Mouse (Mus musculus): ENCODE measurements around the gene Wnt6. TPM values are rescaled to one million over a fixed set of nuclear protein-coding genes. Genes with fewer than 3 reads are reported as not detected.

Wnt6 gene
- polyA plus RNA-seq, 1 experiment from 2014 or later = 0.50 TPM

DNA sequence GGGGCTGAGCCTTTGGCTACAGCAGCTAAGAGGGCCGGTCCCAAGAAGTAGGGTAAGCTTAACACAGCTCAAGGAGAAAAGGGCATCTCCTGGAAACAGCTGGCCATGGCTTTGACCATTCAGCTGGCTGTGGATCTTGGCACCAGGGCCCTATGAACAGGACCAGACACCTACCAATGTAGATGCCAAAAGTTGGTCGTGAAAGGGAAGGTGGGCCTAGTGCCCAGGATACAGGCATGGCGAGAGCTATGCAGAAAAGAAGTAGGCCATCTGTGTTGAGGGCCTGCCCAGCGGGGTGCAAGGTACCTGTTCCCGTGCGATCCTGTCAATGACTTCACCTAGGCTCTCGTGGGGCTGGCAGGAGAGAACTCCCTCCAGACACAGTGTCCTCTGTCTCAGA, 30.8 kb upstream of the Wnt6 start:
- ATAC-seq (no peak), DNase-seq (ENCODE audit: low spot score) (no peak)
- no peak overlapping the region for H3K4me2 ChIP-seq (replicated peaks; ENCODE audit: low read depth, low read length)
- TF ChIP-seq EP300 (IDR thresholded peaks at IDR 0.05) (no peak), CTCF (IDR thresholded peaks at IDR 0.05) (no peak)
- no peak overlapping the region for H3K9ac ChIP-seq (replicated peaks; ENCODE audit: low read depth)
- no peak overlapping the region for H3K4me3 ChIP-seq (ENCODE audit: low read depth, low read length)
- H3K36me3 ChIP-seq (ENCODE audit: insufficient read depth, low read length) = no peaks in the 10 kb centered on the region
- H3K9me3 ChIP-seq (ENCODE audit: low read length) = no peaks in the 10 kb centered on the region
- no peaks in the 10 kb centered on the region for H3K4me1 ChIP-seq (ENCODE audit: insufficient read depth, low read depth, low read length)
- WGBS = 69% methylated on average over 7 of the region's 7 CpGs
- no peak overlapping the region for H3K27ac ChIP-seq (ENCODE audit: low read length)
- H3K27me3 ChIP-seq (replicated peaks; ENCODE audit: insufficient read depth, low read length) = no peaks in the 10 kb centered on the region

- TF ChIP-seq EP300 (IDR thresholded peaks at IDR 0.05) (no peak), CTCF (IDR thresholded peaks at IDR 0.05) (no peak)
- H3K36me3 ChIP-seq (ENCODE audit: insufficient read depth, low read length) = no peaks in the 10 kb centered on the region
- no peaks in the 10 kb centered on the region for H3K9me3 ChIP-seq (ENCODE audit: low read length)
- no peaks in the 10 kb centered on the region for H3K27me3 ChIP-seq (replicated peaks; ENCODE audit: insufficient read depth, low read length)
- H3K4me1 ChIP-seq (ENCODE audit: insufficient read depth, low read depth, low read length) = no peaks in the 10 kb centered on the region
- H3K4me2 ChIP-seq (replicated peaks; ENCODE audit: low read depth, low read length) = no peak overlapping the region
- WGBS = 49% methylated on average over 5 of the region's 5 CpGs
- ATAC-seq (no peak; the same call in 1 of the 2 replicates), DNase-seq (ENCODE audit: low spot score) (peak; percentile 21)
- H3K4me3 ChIP-seq (ENCODE audit: low read depth, low read length) = no peak overlapping the region
- no peak overlapping the region for H3K27ac ChIP-seq (ENCODE audit: low read length)
- no peak overlapping the region for H3K9ac ChIP-seq (replicated peaks; ENCODE audit: low read depth)
Observed at GRCm38 (mm10) chr1:74747335-74747734, 24.4 kb upstream of the Wnt6 start.

GRCm38 (mm10) chr1:74748643-74749271, 22.9 kb upstream of the Wnt6 start, which contains the start of gene Prkag3:
Gene Prkag3, minus strand, starts transcription at chr1:74749221.
- Histone ChIP-seq H3K4me3 (ENCODE audit: low read depth, low read length) (peak within 1 kb of the TSS; percentile 28; the same call in 1 of the 2 replicates), H3K36me3 (ENCODE audit: insufficient read depth, low read length) (no peaks in the 10 kb centered on the region), H3K27ac (ENCODE audit: low read length) (peak within 1 kb of the TSS; percentile 27; the same call in 1 of the 2 replicates), H3K4me2 (replicated peaks; ENCODE audit: low read depth, low read length) (peak within 1 kb of the TSS; percentile 59), H3K4me1 (ENCODE audit: insufficient read depth, low read depth, low read length) (no peaks in the 10 kb centered on the region), H3K9me3 (ENCODE audit: low read length) (no peaks in the 10 kb centered on the region), H3K9ac (replicated peaks; ENCODE audit: low read depth) (no peak within 1 kb of the TSS; the same call in 1 of the 2 replicates), H3K27me3 (replicated peaks; ENCODE audit: insufficient read depth, low read length) (no peaks in the 10 kb centered on the region)
- 8% methylated on average over 30 of the region's 30 CpGs for WGBS
- peak; percentile 80 for ATAC-seq
- peak; percentile 77 for DNase-seq (ENCODE audit: low spot score)
- no peak for TF ChIP-seq EP300 (IDR thresholded peaks at IDR 0.05)
- TF ChIP-seq CTCF (IDR thresholded peaks at IDR 0.05) = peak; percentile 68

DNA sequence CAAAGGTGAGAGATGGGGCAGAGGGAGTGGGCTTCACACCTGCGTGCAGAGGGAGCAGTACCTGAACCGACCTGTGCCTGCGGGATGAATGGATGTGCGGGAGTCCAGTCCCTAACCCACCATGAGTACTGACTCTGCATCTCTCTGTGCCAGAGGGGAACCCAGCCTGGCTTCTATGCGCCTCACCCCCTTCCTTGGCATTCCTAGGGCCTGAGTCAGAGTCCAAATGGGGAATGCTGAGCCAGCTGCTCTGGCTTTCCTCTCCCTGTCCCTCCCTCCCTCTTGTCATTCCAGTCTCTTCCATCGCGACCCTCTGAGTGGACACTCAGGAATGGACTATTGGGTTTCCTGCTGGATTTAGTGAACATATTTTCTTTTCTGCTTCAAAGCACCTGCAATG, 22.4 kb upstream of the Wnt6 start:
- Histone ChIP-seq H3K9me3 (ENCODE audit: low read length) (no peaks in the 10 kb centered on the region), H3K9ac (replicated peaks; ENCODE audit: low read depth) (no peak overlapping the region), H3K36me3 (ENCODE audit: insufficient read depth, low read length) (no peaks in the 10 kb centered on the region), H3K4me1 (ENCODE audit: insufficient read depth, low read depth, low read length) (no peaks in the 10 kb centered on the region), H3K4me3 (ENCODE audit: low read depth, low read length) (peak overlapping the region; percentile 28; the same call in 1 of the 2 replicates), H3K27ac (ENCODE audit: low read length) (peak overlapping the region; percentile 27; the same call in 1 of the 2 replicates), H3K27me3 (replicated peaks; ENCODE audit: insufficient read depth, low read length) (no peaks in the 10 kb centered on the region), H3K4me2 (replicated peaks; ENCODE audit: low read depth, low read length) (peak overlapping the region; percentile 59)
- peak; percentile 90 for DNase-seq (ENCODE audit: low spot score)
- 28% methylated on average over 7 of the region's 7 CpGs for WGBS
- peak; percentile 94 for ATAC-seq
- TF ChIP-seq EP300 (IDR thresholded peaks at IDR 0.05) (peak; percentile 73), CTCF (IDR thresholded peaks at IDR 0.05) (no peak)

GRCm38 (mm10) chr1:74750683-74751082, 21.0 kb upstream of the Wnt6 start:
- TF ChIP-seq EP300 (IDR thresholded peaks at IDR 0.05) = no peak
- no peak for TF ChIP-seq CTCF (IDR thresholded peaks at IDR 0.05)
- 77% methylated on average over 4 of the region's 4 CpGs for WGBS
- ATAC-seq = no peak
- Histone ChIP-seq H3K4me1 (ENCODE audit: insufficient read depth, low read depth, low read length) (no peaks in the 10 kb centered on the region), H3K9me3 (ENCODE audit: low read length) (no peaks in the 10 kb centered on the region), H3K27ac (ENCODE audit: low read length) (no peak overlapping the region), H3K27me3 (replicated peaks; ENCODE audit: insufficient read depth, low read length) (no peaks in the 10 kb centered on the region), H3K4me3 (ENCODE audit: low read depth, low read length) (no peak overlapping the region), H3K4me2 (replicated peaks; ENCODE audit: low read depth, low read length) (no peak overlapping the region), H3K9ac (replicated peaks; ENCODE audit: low read depth) (no peak overlapping the region), H3K36me3 (ENCODE audit: insufficient read depth, low read length) (no peaks in the 10 kb centered on the region)
- DNase-seq (ENCODE audit: low spot score) = no peak

- Histone ChIP-seq H3K4me3 (ENCODE audit: low read depth, low read length) (no peak overlapping the region), H3K27me3 (replicated peaks; ENCODE audit: insufficient read depth, low read length) (no peaks in the 10 kb centered on the region), H3K4me1 (ENCODE audit: insufficient read depth, low read depth, low read length) (no peaks in the 10 kb centered on the region), H3K4me2 (replicated peaks; ENCODE audit: low read depth, low read length) (no peak overlapping the region), H3K36me3 (ENCODE audit: insufficient read depth, low read length) (no peaks in the 10 kb centered on the region), H3K27ac (ENCODE audit: low read length) (no peak overlapping the region), H3K9ac (replicated peaks; ENCODE audit: low read depth) (no peak overlapping the region), H3K9me3 (ENCODE audit: low read length) (no peaks in the 10 kb centered on the region)
- 74% methylated on average over 8 of the region's 8 CpGs for WGBS
- TF ChIP-seq EP300 (IDR thresholded peaks at IDR 0.05) (no peak), CTCF (IDR thresholded peaks at IDR 0.05) (no peak)
- DNase-seq (ENCODE audit: low spot score) = no peak
- ATAC-seq = no peak
Observed at GRCm38 (mm10) chr1:74752150-74752549, 19.5 kb upstream of the Wnt6 start.
